Mouse (Mus musculus) CD8-positive naive resting alpha-beta T cell, adult 2 months (primary cell): ENCODE measurements around the gene Cdkal1.

Experiments used
- DNase-seq, 2 experiments: peaks; one replicate each; pipeline ENCODE4 v3.0.0; 2022; ENCODE audit warnings: low read depth in 2 of 2, low spot score in 2 of 2

The Cdkal1 gene

DNA sequence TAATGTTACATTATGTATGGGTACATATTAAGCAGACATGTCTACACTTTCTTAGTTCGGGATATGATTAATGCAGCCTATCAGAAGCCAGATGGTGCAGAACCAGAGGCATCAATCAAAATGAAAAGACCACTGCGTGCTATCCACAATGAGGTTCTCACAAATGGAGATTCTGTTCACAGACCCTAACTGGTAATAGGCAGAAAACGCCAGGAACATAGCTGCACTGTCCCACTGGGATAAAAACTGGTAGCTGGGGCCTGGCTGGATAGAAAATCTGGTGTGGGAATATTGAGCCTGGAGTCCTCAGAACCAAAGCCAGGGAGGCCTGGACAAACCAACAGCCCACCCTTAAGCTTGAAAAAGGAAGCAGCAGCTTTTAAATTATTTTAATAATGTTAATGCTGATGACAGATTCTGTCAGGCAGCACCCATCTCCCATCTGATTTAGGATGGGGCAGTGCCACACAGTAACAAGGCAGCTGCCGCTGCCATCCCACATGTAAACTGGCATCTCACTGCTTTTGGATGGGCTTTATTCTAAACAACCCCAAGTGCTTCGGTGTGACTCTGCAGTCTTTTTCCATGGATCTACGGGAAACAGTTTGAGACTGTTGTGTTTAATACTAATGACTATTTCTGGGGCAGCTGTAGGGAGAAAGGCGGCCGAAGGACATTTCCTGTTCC lies 438.9 kb downstream of the Cdkal1 start:
- no peak for DNase-seq

DNA sequence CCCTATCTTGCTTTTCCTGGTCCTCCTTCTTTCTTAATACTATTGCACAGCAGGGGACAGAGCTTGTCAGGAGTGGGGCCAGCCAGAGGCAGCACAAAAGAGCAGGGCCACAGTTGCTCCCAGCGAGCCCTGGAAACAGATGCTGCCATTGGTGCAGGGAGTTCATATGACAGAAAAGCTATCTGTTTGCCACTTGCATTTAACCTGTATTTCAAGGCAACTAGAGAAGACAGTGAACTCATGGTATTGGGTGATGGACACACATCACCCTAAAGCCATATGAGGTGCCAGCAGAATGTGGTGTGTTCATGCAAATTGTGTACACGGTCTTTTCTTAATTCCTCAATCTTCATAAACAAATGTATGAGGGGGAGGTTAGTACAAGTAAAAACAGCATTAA lies 439.5 kb downstream of the Cdkal1 start:
- no peak for DNase-seq

DNA sequence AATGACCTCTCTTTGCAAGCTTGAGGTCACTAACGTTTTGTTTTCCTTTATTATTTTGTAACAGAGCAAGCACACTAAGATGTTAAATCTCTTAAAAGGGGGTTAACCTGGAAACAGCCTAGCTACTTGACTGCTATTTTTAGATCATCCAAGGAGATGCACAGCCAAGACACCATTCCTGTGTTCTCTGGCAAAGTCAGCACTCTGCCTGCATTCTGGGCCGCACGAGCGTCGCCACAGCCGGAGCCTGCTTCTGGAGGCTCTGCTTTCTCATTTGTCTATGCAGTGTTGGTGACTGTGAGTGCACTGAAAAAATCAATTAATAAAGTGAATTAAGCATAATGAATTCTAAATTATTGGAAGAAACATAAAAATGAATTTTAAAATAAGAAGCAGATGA lies 440.6 kb downstream of the Cdkal1 start:
- no peak for DNase-seq

DNA sequence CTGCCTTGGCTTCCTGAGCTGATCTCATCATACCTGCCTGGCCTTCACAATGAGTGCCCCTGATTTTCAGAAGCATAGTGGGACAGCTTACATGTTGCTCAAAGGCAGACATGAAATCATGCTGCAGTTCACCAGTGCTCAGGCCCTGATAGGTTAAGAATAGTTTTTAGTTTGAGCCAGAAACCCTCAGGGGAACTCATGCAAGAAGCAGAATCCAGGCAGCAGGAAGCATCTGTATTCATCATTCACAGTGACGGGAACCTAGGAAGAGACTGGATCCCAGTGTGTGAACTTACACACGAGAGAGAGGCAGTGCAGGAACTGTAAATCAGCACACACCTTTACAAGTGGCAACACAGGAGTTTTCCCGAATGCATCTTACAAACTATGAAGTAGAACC lies 441.0 kb downstream of the Cdkal1 start:
- no peak for DNase-seq

DNA sequence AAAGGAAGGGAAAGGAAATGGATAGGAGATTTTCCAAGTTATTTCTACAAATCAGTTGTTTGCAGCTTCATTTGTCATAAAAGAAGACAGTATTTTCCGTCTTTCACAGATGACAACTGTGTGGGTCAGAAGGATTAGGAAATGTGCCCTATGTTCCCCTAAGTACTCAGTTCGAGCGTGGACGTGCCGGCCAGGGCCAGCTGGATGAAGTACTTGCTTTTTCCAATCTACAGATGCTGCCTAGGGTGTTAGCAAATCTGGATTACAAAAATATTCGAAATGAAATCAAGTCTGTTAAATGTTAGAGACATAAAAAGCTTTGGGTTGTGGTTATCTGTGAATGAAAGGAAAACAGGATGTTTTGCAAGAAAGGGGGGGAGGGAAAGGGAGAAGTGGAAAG lies 444.3 kb downstream of the Cdkal1 start:
- DNase-seq: no peak

DNA sequence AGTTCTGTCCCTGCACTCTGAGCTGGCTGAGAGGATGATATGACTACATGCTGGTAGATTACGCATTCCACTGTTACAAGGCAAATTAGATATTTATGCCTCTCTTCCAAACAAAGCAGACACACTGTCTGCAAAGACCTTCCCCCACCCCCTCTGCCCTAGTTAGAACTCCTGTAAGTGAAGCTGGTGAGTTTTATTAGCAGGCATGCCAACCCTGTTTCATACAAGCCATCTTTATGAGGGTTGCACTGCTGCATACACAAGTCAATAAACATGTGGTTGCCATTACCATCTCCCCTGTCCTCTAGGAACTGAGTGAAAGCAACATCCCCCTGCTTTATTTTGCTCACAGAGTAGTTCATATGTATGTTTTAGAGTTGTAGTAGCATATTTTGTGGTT lies 447.9 kb downstream of the Cdkal1 start:
- no peak for DNase-seq

DNA sequence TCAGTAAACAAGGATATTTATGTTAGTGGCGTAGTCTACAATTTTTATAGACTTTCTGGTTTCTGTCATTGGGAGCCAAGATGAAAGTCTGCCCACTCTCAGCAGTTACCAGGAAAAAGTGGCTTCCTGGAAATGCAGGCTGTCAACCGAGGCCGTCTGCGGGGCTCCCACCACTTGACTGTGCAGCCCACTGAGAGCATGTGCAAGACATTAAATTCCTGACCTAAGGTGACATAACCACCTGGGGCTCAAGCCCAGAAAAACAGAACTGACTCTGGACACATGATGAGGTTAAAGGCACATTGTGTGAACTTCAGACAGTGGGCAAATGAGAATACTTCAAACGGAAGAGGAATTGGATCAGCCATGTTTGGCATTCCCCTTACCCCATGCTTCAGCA lies 450.2 kb downstream of the Cdkal1 start:
- no peak for DNase-seq

DNA sequence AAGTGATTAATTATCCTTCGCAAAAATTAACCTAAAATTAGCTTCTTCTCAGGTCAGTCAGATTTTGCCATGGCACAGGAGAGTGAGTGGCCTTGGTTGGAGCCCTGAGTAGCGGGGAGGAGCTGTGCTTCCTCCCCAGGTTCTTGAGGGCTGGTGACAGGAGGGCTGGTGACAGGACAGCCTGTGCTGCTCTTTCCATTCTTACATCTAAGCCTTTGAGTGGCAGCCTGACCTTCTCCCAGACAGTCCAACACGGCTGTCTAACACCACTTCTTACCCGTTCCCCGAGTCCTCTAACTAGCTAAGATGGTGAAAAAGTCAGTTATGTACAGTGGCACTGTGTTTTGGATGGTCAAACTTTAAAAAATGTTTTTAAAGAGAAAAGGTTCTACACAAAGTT lies 452.3 kb downstream of the Cdkal1 start:
- no peak for DNase-seq

DNA sequence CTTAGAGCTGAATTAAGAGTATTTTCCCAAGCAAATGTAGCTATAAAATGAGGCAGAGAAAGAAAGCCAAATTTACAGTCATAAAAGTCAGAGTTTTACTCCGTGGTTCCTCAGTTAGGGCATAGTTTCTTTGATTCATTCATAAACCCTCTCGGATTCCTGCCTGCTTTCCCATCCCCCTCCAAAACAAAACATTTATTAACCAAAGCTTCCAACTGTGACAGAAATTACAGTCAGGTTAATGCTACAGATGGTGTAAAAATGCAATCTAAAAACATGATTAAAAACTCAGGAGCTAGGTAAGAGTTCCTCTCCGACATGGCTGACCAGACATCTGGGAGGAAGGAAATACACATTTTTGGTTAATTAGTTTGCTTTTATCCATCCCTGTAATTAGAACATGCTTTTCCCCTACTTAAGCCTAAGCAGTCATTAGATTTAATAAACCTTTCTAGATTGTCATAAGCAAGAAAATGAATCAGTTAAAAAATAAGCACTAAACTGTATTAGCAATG lies 452.9 kb downstream of the Cdkal1 start:
- DNase-seq: no peak

DNA sequence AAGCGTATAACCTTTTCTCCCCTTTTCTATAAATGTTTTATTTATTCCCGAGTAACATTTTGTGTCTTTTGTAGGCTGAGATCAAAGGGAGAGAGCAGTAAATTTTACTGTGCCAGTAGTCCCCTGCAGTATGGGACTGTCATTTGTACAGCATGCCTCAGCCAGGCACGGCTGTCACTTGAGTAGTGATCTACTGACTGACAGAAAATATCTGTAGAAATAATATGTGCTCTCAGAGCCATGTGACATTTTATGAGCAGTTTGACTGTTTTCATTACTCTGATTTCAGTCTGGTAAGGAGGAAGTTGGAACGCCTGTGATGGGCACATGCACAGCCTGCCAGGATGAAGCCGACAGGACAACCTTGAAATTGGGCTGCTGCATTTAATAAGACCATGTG lies 455.6 kb downstream of the Cdkal1 start:
- DNase-seq: no peak

DNA sequence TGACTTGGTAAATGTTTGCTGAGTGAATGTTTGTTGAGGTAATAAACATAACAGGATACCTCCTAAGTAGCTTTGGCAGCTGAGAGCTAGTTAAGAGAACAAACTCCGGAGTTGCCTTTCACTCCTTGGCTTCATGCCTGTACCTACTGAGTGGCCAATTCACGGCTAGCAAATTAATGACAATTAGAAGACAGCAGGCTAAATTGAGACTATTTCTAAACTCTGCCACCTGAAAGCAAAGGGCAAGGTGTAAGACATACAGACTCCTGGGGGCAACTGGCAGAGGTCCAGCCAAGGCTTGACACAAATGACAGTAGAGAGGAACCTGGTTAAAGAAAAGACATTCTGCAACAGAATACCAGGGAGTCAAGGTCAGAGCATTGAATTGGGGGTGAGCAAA lies 457.0 kb downstream of the Cdkal1 start:
- DNase-seq: no peak

DNA sequence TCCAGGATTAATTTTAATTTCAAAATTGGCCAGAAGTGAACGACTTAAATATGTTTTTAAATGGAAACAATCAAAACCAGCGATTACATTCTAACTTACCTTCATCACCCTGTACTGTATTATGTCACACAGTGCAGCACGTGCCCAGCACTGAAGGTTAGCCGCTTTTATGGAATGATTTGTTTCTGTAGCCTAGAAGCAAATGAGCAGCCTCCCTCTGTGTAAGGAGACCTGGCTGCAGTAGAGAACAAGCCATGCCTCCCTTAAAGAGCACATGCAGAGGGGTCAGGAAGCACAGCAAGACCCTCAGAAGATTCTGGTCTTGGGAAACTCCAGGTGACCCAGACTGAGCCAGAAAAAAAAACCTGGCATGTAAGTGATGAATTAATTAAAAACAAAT lies 459.8 kb downstream of the Cdkal1 start:
- no peak for DNase-seq

DNA sequence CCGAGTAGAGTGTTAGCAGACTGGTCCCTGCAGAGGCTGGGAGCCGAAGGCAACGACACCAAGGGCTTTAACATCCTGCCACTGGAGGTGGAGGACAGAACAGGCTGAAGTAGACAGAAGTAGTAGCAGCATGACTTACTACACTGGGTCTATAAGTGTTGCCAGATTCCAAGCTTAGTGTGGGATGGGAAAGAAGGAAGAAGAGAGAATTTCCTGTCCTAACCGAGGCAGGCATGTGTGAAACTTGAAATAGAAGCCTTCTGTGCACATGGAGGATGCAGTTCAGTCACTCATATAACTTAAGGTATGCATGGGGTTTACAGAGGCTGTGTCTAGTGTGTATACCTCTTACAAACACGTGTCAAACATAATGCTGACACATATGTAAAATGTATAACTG lies 465.4 kb downstream of the Cdkal1 start:
- DNase-seq: no peak

DNA sequence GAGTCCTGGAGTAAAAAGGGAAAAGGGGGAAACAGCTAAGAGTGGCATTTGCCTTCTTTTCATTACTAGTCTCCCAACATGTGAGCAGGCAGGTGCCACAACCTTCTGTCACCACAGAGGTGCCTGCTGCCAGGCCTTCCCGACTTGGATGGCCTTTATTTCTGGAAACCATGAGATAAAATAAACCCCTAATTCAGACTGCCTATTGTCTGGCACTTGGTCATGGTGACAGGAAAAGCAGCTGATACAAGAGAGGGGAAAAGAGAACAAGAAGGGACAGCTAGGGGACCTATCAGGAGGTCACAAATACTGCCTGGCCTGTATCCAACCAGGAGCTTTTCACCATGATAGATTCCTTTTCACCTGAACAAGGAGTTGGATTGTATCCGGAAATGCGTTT lies 466.6 kb downstream of the Cdkal1 start:
- no peak for DNase-seq

DNA sequence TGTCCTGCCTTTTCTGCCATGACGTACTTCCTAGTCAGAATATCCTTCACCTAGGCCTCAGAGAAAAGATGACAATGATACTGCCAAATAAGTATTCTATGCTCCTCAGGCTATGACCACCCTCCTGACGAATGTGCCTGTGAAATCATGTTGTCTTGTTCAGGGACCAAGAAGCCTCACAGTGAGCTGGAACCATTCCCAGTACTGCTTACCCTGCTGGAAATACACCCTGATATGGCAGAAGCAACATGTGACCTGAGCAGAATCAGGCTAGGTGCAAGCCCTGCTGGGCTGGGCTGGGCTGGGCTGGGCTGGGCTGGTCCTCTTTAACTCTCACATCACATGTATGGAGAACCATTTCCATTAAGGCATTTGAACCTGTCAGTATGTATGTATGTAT lies 477.9 kb downstream of the Cdkal1 start:
- no peak for DNase-seq

DNA sequence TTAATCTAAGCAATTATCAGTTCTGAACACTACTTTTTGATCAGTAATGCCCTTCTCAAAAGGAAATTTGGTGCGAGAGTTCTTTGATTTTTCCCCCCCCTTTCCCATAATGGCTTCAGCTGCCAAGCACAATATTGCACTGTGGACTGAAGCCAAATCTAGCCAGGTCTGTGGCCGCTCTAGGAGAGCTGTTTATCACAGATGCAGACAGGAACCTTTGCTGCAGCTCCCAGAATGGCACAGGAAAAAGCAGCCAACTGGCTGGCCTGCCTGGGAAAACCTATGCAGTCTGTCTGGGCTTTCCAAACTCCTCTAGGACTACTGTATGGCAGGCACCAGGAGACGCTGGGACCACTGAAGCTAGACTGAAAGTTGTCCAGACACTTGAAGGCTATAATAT lies 483.6 kb downstream of the Cdkal1 start:
- no peak for DNase-seq

DNA sequence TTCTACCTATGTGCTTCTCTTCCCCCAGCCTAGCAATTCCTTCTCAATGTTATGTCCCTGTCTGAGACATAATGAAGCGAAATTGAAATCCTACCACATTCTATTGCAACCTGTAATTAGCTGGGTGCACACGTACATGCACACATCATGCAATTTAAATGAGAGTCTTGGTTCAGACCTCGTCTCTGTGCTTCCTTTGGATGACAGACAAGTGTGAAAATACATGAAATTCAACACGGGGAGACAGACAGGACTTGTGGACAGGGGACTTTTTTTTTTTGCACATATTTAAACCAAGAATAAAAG lies 484.1 kb downstream of the Cdkal1 start:
- no peak for DNase-seq

DNA sequence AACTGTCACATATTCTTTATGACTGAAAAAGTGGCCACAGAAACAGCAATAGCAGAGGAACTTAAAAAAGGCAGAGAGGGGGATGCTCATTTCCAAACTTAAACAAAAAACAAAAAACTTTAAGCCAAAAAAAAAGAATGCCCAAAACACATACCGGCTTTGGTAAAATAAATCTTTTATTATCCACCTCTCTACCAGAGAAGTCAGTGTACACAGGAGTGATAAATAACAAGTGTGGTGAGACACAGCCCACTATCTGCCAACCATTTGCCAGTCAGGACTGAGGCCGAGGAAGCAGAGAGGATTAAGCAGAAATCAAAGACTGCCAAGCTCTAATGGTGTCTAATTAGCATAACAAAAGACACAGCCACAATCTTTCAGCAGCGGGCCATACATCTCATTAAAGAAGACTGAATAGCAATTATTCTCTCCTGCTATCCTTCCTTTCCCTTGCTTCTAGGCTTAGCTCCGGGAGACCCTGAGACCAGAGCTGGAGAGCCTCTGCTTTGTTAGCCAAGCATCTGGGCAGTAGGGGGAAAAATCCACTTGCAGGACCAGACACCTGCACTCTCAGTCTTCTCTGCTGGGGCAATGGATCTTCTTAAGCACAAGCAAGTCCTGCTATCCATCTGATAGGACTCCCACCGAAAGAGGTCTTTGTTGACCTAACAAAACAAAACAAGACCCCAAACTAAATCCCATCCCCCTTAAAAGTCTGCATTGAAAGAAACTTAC lies 484.6 kb downstream of the Cdkal1 start:
- no peak for DNase-seq

DNA sequence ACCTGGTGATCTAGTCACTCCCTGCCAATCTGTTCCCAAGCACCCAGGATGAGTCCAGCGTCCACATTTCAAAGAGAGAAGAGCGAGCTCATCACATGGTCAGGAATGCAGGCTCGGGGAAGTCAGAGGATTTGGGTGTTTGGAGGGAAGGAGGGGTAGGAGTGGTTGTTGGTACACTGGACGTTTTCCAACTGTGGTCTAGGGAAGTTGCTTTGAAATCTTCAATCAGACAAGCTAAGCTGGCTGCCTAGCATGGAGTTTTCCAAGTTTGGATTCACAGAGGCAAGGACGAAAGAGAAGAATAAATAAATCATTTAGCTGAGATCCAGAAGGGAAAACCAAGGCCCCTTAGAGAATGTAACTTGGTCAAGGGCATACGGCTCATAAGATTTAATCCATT lies 486.7 kb downstream of the Cdkal1 start:
- no peak for DNase-seq

DNA sequence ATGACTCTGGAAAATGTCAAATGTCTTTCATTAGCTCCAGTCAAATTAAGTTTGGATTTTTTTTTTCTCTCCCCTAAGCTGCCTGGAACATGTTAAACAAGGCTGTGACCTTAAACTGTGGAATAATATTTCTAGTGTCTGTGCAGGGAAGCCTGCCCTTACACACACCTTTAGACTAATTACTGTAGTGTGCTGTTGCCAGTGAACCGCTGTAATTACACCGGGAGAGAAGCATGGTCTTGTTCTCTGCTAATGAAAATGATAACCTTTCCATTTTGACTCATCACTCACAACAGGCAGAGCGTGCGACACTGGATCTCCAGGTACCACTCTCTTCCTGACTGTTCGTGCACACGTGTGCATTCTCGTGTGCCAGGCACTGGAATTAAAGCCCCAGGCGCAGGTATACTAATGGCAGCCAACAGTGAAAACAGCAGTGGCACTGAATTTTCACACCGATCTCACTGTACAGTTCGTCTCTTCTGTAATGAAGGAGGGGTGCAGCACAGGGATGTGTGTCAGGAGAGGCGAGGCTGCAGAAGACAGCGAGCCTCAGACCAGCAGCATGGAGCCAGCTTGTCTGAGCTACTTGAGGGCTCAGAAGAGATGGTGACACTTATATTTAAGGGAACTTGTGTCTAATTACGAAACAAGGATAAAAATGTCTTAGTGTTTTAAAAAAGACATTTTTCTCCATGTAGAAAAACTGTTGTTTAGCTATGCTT lies 490.4 kb downstream of the Cdkal1 start:
- DNase-seq: no peak

DNA sequence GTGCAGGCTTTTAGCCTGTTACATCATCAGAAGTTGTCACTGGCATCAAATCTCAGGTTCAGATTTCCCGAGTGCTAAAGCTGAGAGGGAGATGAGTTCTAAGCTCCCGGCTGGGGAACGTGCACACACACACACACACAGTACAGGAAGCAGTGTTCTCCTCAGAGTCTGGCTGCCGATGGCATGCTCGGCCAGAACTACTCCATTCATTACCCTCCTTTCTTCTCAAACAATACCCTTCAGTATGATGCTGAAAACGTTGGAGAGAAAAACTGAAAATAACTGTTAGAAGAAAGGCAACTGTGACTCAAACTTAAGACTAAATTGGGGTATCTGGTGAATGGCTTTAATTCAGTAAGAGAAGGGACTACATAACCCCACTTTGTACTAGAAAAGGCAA lies 491.5 kb downstream of the Cdkal1 start:
- no peak for DNase-seq

DNA sequence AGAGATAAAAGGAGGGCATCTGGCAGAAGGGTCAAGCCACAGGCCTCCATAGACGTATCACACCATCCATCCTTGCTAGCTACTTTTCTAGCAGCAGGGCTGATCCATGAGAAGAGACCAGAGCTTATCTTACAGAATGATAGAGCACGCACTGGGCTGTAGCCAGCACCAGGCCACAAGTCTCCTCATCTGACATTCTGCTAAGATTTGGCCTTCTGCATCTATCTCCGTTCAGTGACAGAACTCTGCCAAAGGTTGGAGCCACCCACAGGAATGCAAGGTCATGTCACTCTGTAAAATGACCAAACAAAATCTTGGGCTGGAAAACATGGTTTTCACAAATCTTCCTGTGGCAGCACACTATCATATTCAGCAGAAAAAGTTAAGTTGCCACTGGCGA lies 493.6 kb downstream of the Cdkal1 start:
- no peak for DNase-seq
